Comparison of ENCODE assay signal across 13 mouse cellular contexts in the genomic region with DNA sequence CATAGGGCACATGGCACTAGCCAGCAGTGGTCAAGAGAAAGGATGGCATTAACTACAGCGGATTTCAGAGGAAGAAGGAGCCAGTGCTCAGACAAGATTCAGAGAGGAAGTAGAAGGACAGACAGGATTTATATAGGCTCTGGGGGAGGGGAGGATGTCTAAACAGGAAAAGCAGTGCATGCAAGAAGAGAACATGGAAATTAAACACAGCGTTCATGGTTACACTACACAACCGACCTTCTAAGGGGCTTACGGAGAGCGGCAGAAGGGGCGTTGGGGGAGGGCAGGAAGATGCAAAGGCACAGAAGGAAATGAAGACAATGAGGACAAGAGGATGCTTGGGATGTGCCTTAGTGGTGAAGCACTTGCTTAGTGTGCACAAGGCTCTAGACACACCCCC.
DNase-seq lines count a peak whose midpoint lies in the region; ATAC-seq lines count a peak whose summit lies in the region.
"Had no signal": no experiment of that assay in that cellular context is flagged by ENCODE, and none has a peak within 500 bp of the region (broad histone marks: within the 10 kb centered on the region; RNA-seq: fewer than 3 reads in every experiment).

No protein-coding gene starts in this region.

- no peaks in the 10 kb centered on the region for H3K27me3 ChIP-seq in heart, embryonic 15.5 days
- H3K27me3 ChIP-seq in lung, embryonic 15.5 days, result no peaks in the 10 kb centered on the region
- H3K27me3 ChIP-seq: Patski had no signal

- H3K4me3 ChIP-seq in heart, embryonic 15.5 days, result no peak overlapping the region
- no peak overlapping the region for H3K4me3 ChIP-seq in lung, embryonic 15.5 days
- H3K4me3 ChIP-seq: liver, embryonic 13.5 days; myocyte had no signal

- peak overlapping the region; percentile 25; the same call in 1 of the 2 replicates for H3K27ac ChIP-seq in heart, embryonic 15.5 days
- H3K27ac ChIP-seq in lung, embryonic 15.5 days, result peak overlapping the region; percentile 46
- H3K27ac ChIP-seq: liver, embryonic 13.5 days had no signal

- H3K36me3 ChIP-seq in heart, embryonic 15.5 days, result no peaks in the 10 kb centered on the region
- H3K36me3 ChIP-seq in lung, embryonic 15.5 days, result no peaks in the 10 kb centered on the region
- H3K36me3 ChIP-seq: liver, embryonic 13.5 days had no signal

- no peak for ATAC-seq in heart, embryonic 15.5 days (replicated peaks; ENCODE audit: insufficient number of reproducible peaks, insufficient read depth, low FRiP score, low read depth)
- ATAC-seq in lung, embryonic 15.5 days (ENCODE audit: borderline replicate concordance, extremely low read depth, low FRiP score, low TSS enrichment), result peak; percentile 66
- peak; percentile 63 for ATAC-seq in granulocyte monocyte progenitor cell, adult 5-6 weeks (replicated peaks; ENCODE audit: poor library complexity, severe bottlenecking)
- ATAC-seq: Patski had no signal

- no peak overlapping the region for H3K9ac ChIP-seq in heart, embryonic 15.5 days
- no peak overlapping the region for H3K9ac ChIP-seq in lung, embryonic 15.5 days
- H3K9ac ChIP-seq: liver, embryonic 13.5 days had no signal

- H3K4me2 ChIP-seq in heart, embryonic 15.5 days, result no peak overlapping the region
- H3K4me2 ChIP-seq in lung, embryonic 15.5 days, result no peak overlapping the region
- H3K4me2 ChIP-seq: liver, embryonic 13.5 days had no signal

- WGBS in heart, embryonic 15.5 days, result 63% methylated on average over 6 of the region's 6 CpGs
- WGBS in lung, embryonic 15.5 days, result 48% methylated on average over 6 of the region's 6 CpGs

- peaks cover 6% of the 10 kb centered on the region; the same call in 1 of the 2 replicates for H3K4me1 ChIP-seq in heart, embryonic 15.5 days (replicated peaks)
- H3K4me1 ChIP-seq in lung, embryonic 15.5 days, result peaks cover 15% of the 10 kb centered on the region

- no peak for DNase-seq in heart, adult 8-10 months (ENCODE audit: low spot score)
- no peak for DNase-seq in lung, postnatal 25 days (ENCODE audit: low spot score)
- DNase-seq in lung, postnatal 14 days, result peak; percentile 31
- no peak for DNase-seq in spleen, adult 12 weeks (ENCODE audit: low spot score)
- DNase-seq in c-Kit-positive CD71-positive TER-119-positive erythroid progenitor cells, embryonic 14.5 days (ENCODE audit: low spot score), result no peak
- DNase-seq: adrenal gland, postnatal 10 days; cerebellum, adult 11 months; liver, embryonic 13.5 days had no signal

- H3K9me3 ChIP-seq in heart, embryonic 15.5 days (replicated peaks), result no peaks in the 10 kb centered on the region
- H3K9me3 ChIP-seq in lung, embryonic 15.5 days, result no peaks in the 10 kb centered on the region
- H3K9me3 ChIP-seq: liver, embryonic 13.5 days had no signal
